Mouse (Mus musculus) fat pad, adult 2 months (tissue): ENCODE measurements around the gene Lingo1.

Experiments
- DNase-seq: peaks from one replicate; pipeline ENCODE4 v3.0.0-alpha.2; 2011; ENCODE audit warnings: low read depth, low spot score; ENCODE audit errors: extremely low read depth

Lingo1 gene

GRCm38 (mm10) chr9:56681950-56682349, 114.3 kb downstream of the Lingo1 start:
- no peak for DNase-seq

- no peak for DNase-seq
Measured at GRCm38 (mm10) chr9:56678929-56679681, 117.2 kb downstream of the Lingo1 start.

- DNase-seq: peak; percentile 64
Measured at GRCm38 (mm10) chr9:56675696-56676095, 120.6 kb downstream of the Lingo1 start.

GRCm38 (mm10) chr9:56669605-56670221, 126.6 kb downstream of the Lingo1 start:
- no peak for DNase-seq

GRCm38 (mm10) chr9:56664136-56664535, 132.1 kb downstream of the Lingo1 start:
- no peak for DNase-seq

- DNase-seq: no peak
Measured at GRCm38 (mm10) chr9:56662946-56663345, 133.3 kb downstream of the Lingo1 start.

GRCm38 (mm10) chr9:56662405-56662804, 133.9 kb downstream of the Lingo1 start:
- no peak for DNase-seq

- DNase-seq: no peak
Measured at GRCm38 (mm10) chr9:56661217-56661840, 134.9 kb downstream of the Lingo1 start.

- DNase-seq: no peak
Measured at GRCm38 (mm10) chr9:56658580-56658979, 137.7 kb downstream of the Lingo1 start.

- DNase-seq: no peak
Measured at GRCm38 (mm10) chr9:56657996-56658398, 138.3 kb downstream of the Lingo1 start.

- no peak for DNase-seq
Measured at GRCm38 (mm10) chr9:56656766-56657542, 139.3 kb downstream of the Lingo1 start.

GRCm38 (mm10) chr9:56655167-56655566, 141.1 kb downstream of the Lingo1 start:
- no peak for DNase-seq

GRCm38 (mm10) chr9:56652551-56652950, 143.7 kb downstream of the Lingo1 start:
- no peak for DNase-seq

- no peak for DNase-seq
Measured at GRCm38 (mm10) chr9:56651586-56651985, 144.7 kb downstream of the Lingo1 start.

- no peak for DNase-seq
Measured at GRCm38 (mm10) chr9:56646227-56647025, 149.8 kb downstream of the Lingo1 start.

- DNase-seq: no peak
Measured at GRCm38 (mm10) chr9:56643474-56643873, 152.8 kb downstream of the Lingo1 start.

GRCm38 (mm10) chr9:56638226-56638905, 157.9 kb downstream of the Lingo1 start:
- no peak for DNase-seq

GRCm38 (mm10) chr9:56637403-56637857, 158.8 kb downstream of the Lingo1 start:
- DNase-seq: no peak

- peak; percentile 34 for DNase-seq
Measured at GRCm38 (mm10) chr9:56636766-56637402, 159.4 kb downstream of the Lingo1 start.
